Mouse (Mus musculus) midbrain, embryonic 14.5 days (tissue): Measurements from ENCODE around the gene Adgrb3. TPM values are rescaled to one million over a fixed set of nuclear protein-coding genes. Genes with fewer than 3 reads are reported as not detected.

Experiments
- ATAC-seq: fragments of 200-750 bp; cut with Nextera tagmentation; 2 replicates; pipeline ENCODE4 v1.8.0; 2017; ENCODE audit warnings: moderate number of reproducible peaks, moderate library complexity; ENCODE audit not compliant: low FRiP score, low TSS enrichment
- DNase-seq: peaks from one replicate; pipeline ENCODE4 v3.0.0-alpha.2; 2015
- H3K27ac ChIP-seq: fragments of 300-500 bp; sonication (generic); replicated peaks from 2 replicates; pipeline ENCODE4 v1.5.1; 2014; ENCODE audit warnings: mild to moderate bottlenecking, low read depth, low read length, moderate library complexity
- H3K27me3 ChIP-seq: fragments of 300-500 bp; sonication (generic); 2 replicates; pipeline ENCODE4 v1.6.1; 2014; ENCODE audit warnings: low read length, control low read depth, mixed read lengths; ENCODE audit not compliant: control insufficient read depth, insufficient read depth
- H3K36me3 ChIP-seq: fragments of 300-500 bp; sonication (generic); 2 replicates; pipeline ENCODE4 v1.6.1; 2014; ENCODE audit warnings: low read length, control low read depth; ENCODE audit not compliant: control insufficient read depth, insufficient read depth
- H3K4me1 ChIP-seq: fragments of 300-500 bp; sonication (generic); 2 replicates; pipeline ENCODE4 v1.6.1; 2014; ENCODE audit warnings: mild to moderate bottlenecking, antibody characterized with exemption, low read length, control low read depth; ENCODE audit not compliant: control insufficient read depth, insufficient read depth
- H3K4me2 ChIP-seq: fragments of 300-500 bp; sonication (generic); 2 replicates; pipeline ENCODE4 v1.6.1; 2014; ENCODE audit warnings: mild to moderate bottlenecking, low read length, moderate library complexity
- H3K4me3 ChIP-seq: fragments of 300-500 bp; sonication (generic); replicated peaks from 2 replicates; pipeline ENCODE4 v1.5.1; 2014; ENCODE audit warnings: low read depth, low read length
- H3K9ac ChIP-seq: fragments of 300-500 bp; sonication (generic); replicated peaks from 2 replicates; pipeline ENCODE4 v1.6.1; 2014; ENCODE audit warnings: mild to moderate bottlenecking, low read length, moderate library complexity
- H3K9me3 ChIP-seq: fragments of 300-500 bp; sonication (generic); 2 replicates; pipeline ENCODE4 v1.6.1; 2016; ENCODE audit warnings: low read length, control low read depth, mixed read lengths; ENCODE audit not compliant: control insufficient read depth
- WGBS: fragments of 180-500 bp; shearing (Covaris S2); extraction: QIAGEN DNeasy Blood & Tissue Kit; methylation state at CpG from one replicate; pipeline ENCODE4 v1.1.7; 2014; 5-methylcytosine and 5-hydroxymethylcytosine counted together
- polyA plus RNA-seq: library from polyadenylated mRNA; unstranded; fragments of >200 nt; fragmentation: Nextera tagmentation; extraction: Ambion mirVana; gene quantifications from 2 replicates; pipeline ENCODE4 v1.2.1, GENCODE M21; 2014

Adgrb3 gene
- polyA plus RNA-seq, 1 experiment from 2014 or later = 67.6 TPM

DNA sequence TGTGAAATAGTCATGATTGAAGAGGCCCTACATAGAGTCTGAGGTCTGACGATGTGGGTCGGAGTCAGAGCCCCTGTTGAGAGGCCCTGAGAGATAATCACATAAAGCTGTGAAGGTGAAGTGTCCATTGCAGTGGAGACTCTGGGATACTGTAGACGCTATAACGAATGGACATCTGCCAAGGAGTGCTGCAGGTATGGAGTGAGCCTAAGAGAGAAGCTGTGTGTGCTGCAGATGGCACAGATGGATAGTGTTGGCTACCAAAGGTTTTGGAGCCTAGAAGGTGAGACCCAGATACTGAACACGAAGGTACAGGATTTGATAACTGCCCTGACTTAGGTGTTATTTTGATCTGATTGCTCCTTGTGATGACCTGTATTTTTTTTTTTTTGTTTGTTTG lies 474.0 kb downstream of the Adgrb3 start:
- Histone ChIP-seq H3K36me3 (no peaks in the 10 kb centered on the region), H3K4me1 (no peaks in the 10 kb centered on the region), H3K27me3 (no peaks in the 10 kb centered on the region), H3K4me3 (no peak overlapping the region), H3K4me2 (no peak overlapping the region), H3K9me3 (no peaks in the 10 kb centered on the region), H3K27ac (no peak overlapping the region), H3K9ac (no peak overlapping the region)
- ATAC-seq (no peak), DNase-seq (no peak)
- 99% methylated on average over 5 of the region's 5 CpGs for WGBS

DNA sequence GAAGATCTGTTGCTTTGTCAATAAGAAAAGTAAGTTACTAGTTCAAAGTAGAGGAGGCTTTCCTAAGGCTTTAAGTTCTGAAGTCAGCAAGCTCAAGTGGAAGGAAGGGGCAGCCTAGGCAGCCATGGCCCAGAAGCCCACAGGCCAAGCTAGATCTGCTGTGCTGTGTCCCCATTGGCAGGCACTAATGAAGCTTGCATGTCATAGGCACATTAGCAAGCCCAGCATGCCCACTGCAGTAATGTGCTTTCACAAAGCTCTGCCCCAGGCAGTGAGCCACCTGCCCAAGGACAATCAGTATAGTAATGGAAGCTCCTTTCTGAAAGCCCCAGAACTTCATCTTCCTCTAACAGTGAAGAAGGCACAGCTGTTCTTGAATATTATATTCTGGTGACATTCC lies 484.6 kb downstream of the Adgrb3 start:
- DNase-seq (peak; percentile 13), ATAC-seq (no peak)
- no peaks in the 10 kb centered on the region for H3K27me3 ChIP-seq
- no peaks in the 10 kb centered on the region for H3K9me3 ChIP-seq
- no peak overlapping the region for H3K27ac ChIP-seq
- H3K9ac ChIP-seq = no peak overlapping the region
- no peaks in the 10 kb centered on the region for H3K36me3 ChIP-seq
- H3K4me2 ChIP-seq = no peak overlapping the region
- no peak overlapping the region for H3K4me3 ChIP-seq
- H3K4me1 ChIP-seq = no peaks in the 10 kb centered on the region

DNA sequence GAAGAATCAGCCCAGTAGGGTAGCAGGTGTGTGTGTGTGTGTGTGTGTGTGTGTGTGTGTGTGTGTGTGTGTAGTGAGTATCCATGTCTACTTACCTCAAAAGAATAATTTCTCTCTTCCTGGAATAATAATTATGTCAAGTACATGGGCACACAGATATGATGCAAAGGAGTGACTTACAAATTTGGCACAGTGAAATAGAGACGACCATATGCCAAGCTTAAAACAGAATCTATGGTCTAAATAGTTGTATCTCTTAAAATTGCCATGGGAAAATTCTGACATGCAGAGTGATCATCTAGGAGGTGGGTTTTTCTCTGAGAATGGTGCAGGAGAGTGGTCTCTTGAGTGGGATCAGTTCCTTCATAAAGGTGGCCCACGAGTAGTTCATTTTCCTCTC lies 504.1 kb downstream of the Adgrb3 start:
- no peak overlapping the region for H3K9ac ChIP-seq
- no peak overlapping the region for H3K4me3 ChIP-seq
- H3K27ac ChIP-seq = no peak overlapping the region
- DNase-seq = no peak
- WGBS = 92% methylated on average over 2 of the region's 2 CpGs
- no peak overlapping the region for H3K4me2 ChIP-seq
- H3K9me3 ChIP-seq = no peaks in the 10 kb centered on the region
- no peaks in the 10 kb centered on the region for H3K4me1 ChIP-seq
- H3K36me3 ChIP-seq = no peaks in the 10 kb centered on the region
- ATAC-seq = no peak
- H3K27me3 ChIP-seq = no peaks in the 10 kb centered on the region

DNA sequence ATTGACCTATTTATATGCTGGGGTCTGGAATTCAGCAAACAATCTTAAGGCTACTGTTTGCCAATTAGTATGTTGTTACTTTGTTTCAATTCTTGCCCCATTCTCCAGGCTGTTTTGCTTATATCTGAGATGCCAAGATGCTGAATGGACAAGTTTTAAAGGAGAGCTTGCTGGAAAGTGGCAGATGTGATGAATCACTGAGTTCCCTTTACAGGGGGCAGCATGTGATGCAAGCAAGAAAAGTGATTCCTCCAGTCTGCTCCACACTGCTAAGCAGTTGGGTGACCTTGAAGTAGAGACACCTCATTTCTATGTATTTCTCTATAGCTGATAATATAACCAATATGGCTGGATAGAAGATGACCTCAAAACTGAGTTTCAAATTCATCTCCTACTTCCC lies 512.4 kb downstream of the Adgrb3 start:
- ATAC-seq = no peak

DNA sequence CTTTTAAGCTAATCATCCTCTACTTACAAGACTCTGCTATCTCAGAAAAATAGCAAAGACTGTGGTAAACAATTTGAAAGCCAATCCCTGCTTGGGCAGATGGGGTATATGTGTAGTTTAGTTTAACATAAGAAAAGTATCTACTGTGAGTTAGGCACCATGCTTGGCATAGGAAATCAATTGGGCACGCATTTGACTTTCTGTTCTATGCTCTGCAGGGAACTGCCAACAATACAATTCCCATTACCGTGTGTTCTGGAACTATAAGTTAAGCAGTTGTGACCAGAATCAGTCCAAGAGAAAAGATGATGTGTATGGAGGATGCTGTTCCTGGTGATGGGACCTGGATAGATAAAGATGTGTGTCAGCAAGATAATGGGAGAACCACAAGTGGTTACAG lies 517.2 kb downstream of the Adgrb3 start:
- DNase-seq (peak; percentile 32), ATAC-seq (no peak)
- Histone ChIP-seq H3K27me3 (no peaks in the 10 kb centered on the region), H3K4me1 (peaks cover 3% of the 10 kb centered on the region; the same call in 1 of the 2 replicates), H3K9me3 (no peaks in the 10 kb centered on the region), H3K9ac (no peak overlapping the region), H3K27ac (no peak overlapping the region), H3K4me3 (no peak overlapping the region), H3K4me2 (no peak overlapping the region), H3K36me3 (no peaks in the 10 kb centered on the region)
- WGBS = 25% methylated on average over 2 of the region's 2 CpGs

More for the DNA sequence above, 512.4 kb downstream of the Adgrb3 start:
- Histone ChIP-seq H3K4me1 (peaks cover 3% of the 10 kb centered on the region; the same call in 1 of the 2 replicates), H3K27me3 (no peaks in the 10 kb centered on the region), H3K9ac (no peak overlapping the region), H3K4me3 (no peak overlapping the region), H3K9me3 (no peaks in the 10 kb centered on the region), H3K27ac (no peak overlapping the region), H3K4me2 (no peak overlapping the region), H3K36me3 (no peaks in the 10 kb centered on the region)
- no peak for DNase-seq

DNA sequence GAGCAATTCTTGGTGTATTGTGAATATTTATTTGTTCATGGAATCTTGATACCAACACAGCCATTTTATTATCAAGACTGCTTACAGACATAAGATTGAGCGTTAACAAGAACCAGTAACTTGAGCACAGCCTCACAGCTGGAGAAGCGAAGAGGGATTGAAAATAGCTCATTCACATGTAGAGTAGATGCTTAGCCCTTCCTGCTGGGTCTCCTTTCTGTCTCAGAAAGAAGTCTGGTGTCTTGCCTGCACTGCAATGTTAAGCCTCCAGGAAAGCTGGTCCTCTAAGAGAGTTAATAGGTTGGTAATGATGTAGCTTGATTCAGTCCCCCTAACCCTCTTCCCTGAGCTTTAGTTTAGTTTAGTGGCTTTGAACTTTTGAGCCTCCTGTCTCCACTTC lies 519.4 kb downstream of the Adgrb3 start:
- H3K4me1 ChIP-seq = peaks cover 3% of the 10 kb centered on the region; the same call in 1 of the 2 replicates
- H3K9ac ChIP-seq = no peak overlapping the region
- ATAC-seq = no peak
- no peak overlapping the region for H3K4me3 ChIP-seq
- 13% methylated on average over 2 of the region's 2 CpGs for WGBS
- H3K27me3 ChIP-seq = no peaks in the 10 kb centered on the region
- no peak overlapping the region for H3K4me2 ChIP-seq
- no peaks in the 10 kb centered on the region for H3K9me3 ChIP-seq
- no peak for DNase-seq
- H3K27ac ChIP-seq = no peak overlapping the region
- H3K36me3 ChIP-seq = no peaks in the 10 kb centered on the region

DNA sequence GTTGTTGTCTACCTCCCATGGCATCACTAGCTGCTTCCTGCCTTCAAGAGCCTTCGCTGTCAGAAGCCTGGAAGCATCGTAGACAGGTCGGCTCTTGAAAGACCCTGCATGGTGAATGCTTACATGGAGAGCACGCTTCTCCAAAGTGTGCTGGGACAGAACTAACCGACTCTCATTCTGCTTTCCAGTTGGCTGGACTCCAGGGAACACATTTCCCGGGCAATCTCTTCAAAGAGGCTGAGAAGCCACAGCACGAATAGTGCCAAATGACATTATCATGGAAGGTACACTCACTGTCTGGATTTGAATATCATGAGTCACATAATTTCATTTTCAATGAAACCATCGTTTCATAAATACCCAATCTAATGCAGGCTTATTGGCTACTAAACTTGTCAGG lies 548.0 kb downstream of the Adgrb3 start:
- Histone ChIP-seq H3K4me2 (no peak overlapping the region), H3K27me3 (no peaks in the 10 kb centered on the region), H3K4me3 (no peak overlapping the region), H3K9ac (no peak overlapping the region), H3K36me3 (no peaks in the 10 kb centered on the region), H3K27ac (no peak overlapping the region), H3K4me1 (no peaks in the 10 kb centered on the region), H3K9me3 (no peaks in the 10 kb centered on the region)
- DNase-seq = peak; percentile 27
- 80% methylated on average over 8 of the region's 8 CpGs for WGBS
- ATAC-seq = no peak

DNA sequence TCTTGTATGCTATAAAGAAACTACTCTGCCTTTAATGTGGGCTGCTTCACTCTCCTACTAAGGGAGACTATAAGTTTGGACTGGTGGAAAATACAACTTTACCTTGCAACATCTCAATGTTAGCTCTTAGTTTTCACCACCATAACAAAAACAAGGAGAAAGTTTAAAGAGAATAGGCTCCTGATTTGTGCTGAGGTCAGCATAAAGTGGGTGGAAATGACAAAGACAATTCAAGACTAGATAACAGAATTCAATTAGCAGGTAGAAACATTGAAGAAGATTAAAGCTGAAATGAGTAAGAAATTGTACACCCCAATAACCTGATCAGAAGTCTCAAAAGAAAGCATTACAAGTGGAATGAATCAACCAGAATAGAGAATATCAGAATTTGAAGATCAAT lies 578.9 kb downstream of the Adgrb3 start:
- no peaks in the 10 kb centered on the region for H3K36me3 ChIP-seq
- H3K27me3 ChIP-seq = no peaks in the 10 kb centered on the region
- no peaks in the 10 kb centered on the region for H3K9me3 ChIP-seq
- no peak overlapping the region for H3K4me2 ChIP-seq
- H3K4me3 ChIP-seq = no peak overlapping the region
- ATAC-seq (no peak), DNase-seq (no peak)
- H3K9ac ChIP-seq = no peak overlapping the region
- H3K4me1 ChIP-seq = no peaks in the 10 kb centered on the region
- H3K27ac ChIP-seq = no peak overlapping the region

DNA sequence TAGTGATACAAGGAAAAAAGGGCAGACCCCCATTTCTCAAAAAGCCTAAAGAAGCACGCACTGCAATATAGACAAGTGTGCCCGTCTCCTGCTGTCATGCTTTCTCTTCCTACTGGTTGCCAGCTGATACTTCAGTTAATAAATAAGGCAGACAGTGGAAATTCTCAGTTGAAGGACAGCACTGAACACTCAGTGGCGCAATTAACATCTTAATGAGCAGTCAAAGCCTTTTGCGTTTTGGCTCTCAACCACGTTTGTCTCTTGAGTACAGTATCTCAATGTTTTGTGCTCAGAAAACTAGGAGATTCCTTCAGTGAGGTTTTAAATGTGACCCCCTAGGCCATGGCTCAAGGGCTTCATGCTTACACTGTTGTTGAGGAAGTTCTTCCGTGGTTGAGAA lies 587.1 kb downstream of the Adgrb3 start:
- ATAC-seq (no peak), DNase-seq (no peak)
- 71% methylated on average over 6 of the region's 6 CpGs for WGBS
- Histone ChIP-seq H3K27me3 (no peaks in the 10 kb centered on the region), H3K36me3 (no peaks in the 10 kb centered on the region), H3K27ac (no peak overlapping the region), H3K9ac (no peak overlapping the region), H3K4me1 (no peaks in the 10 kb centered on the region), H3K9me3 (no peaks in the 10 kb centered on the region), H3K4me2 (no peak overlapping the region), H3K4me3 (no peak overlapping the region)
